Mouse (Mus musculus) MEL (cell line): ENCODE data around the gene Ipo13.

ENCODE experiments used
- ELF1 ChIP-seq: IDR thresholded peaks from 2 replicates; pipeline ENCODE4 v1.6.1; 2014; ENCODE audit warnings: low read depth, mild to moderate bottlenecking, inconsistent platforms, low read length, improper control_type of control experiment, moderate library complexity
- MXI1 ChIP-seq: IDR thresholded peaks from 2 replicates; pipeline ENCODE4 v1.6.1; 2011; ENCODE audit warnings: mild to moderate bottlenecking, low read depth, low read length, improper control_type of control experiment

- TF ChIP-seq ELF1: no peak
- TF ChIP-seq MXI1: no peak
These were observed 10.7 kb downstream of the Ipo13 start for GRCm38 (mm10) chr4:117904094-117904493.
